Comparison of ENCODE assay signal across 7 mouse cellular contexts in genomic region chr11:6475867-6476484, GRCm38 (mm10). TPM values are rescaled to one million over a fixed set of nuclear protein-coding genes. Genes with fewer than 3 reads are reported as not detected.
DNase-seq lines count a peak whose midpoint lies in the region; ATAC-seq and TF ChIP-seq lines count a peak whose summit lies in the region.

Gene Purb, minus strand, starts transcription at chr11:6475917.

- TF ChIP-seq POLR2A in small intestine, adult 2 months (IDR thresholded peaks at IDR 0.05; ENCODE audit: low read depth, low read length), result peak; percentile 87

- no peaks in the 10 kb centered on the region for H3K9me3 ChIP-seq in embryonic facial prominence, embryonic 11.5 days (replicated peaks; ENCODE audit: control insufficient read depth, low read length)
- no peaks in the 10 kb centered on the region for H3K9me3 ChIP-seq in limb, embryonic 11.5 days (ENCODE audit: control insufficient read depth, low read length)
- H3K9me3 ChIP-seq in midbrain, embryonic 13.5 days, result no peaks in the 10 kb centered on the region

- peak; percentile 93 for ATAC-seq in embryonic facial prominence, embryonic 11.5 days (replicated peaks; ENCODE audit: insufficient number of reproducible peaks, low FRiP score, low TSS enrichment, low read depth)
- ATAC-seq in limb, embryonic 11.5 days (ENCODE audit: insufficient number of reproducible peaks, low FRiP score, low TSS enrichment, low read depth), result peak; percentile 94
- peak; percentile 96 for ATAC-seq in midbrain, embryonic 13.5 days

- peak within 1 kb of the TSS; percentile 97 for H3K27ac ChIP-seq in embryonic facial prominence, embryonic 11.5 days (replicated peaks; ENCODE audit: low read depth, low read length)
- peak within 1 kb of the TSS; percentile 93 for H3K27ac ChIP-seq in limb, embryonic 11.5 days (replicated peaks; ENCODE audit: low read depth, low read length)
- H3K27ac ChIP-seq in midbrain, embryonic 13.5 days, result peak within 1 kb of the TSS; percentile 96
- H3K27ac ChIP-seq in small intestine, adult 2 months (ENCODE audit: insufficient read depth, low read depth, low read length), result peak within 1 kb of the TSS; percentile 85

- H3K4me2 ChIP-seq in embryonic facial prominence, embryonic 11.5 days (ENCODE audit: low read depth, low read length), result peak within 1 kb of the TSS; percentile 66
- H3K4me2 ChIP-seq in limb, embryonic 11.5 days (ENCODE audit: low read depth, severe bottlenecking), result peak within 1 kb of the TSS; percentile 89
- H3K4me2 ChIP-seq in midbrain, embryonic 13.5 days (replicated peaks), result peak within 1 kb of the TSS; percentile 97

- under 1% methylated on average over 56 of the region's 76 CpGs for WGBS in embryonic facial prominence, embryonic 11.5 days
- WGBS in limb, embryonic 11.5 days, result under 1% methylated on average over 57 of the region's 76 CpGs
- under 1% methylated on average over 46 of the region's 76 CpGs for WGBS in midbrain, embryonic 13.5 days
- WGBS in small intestine, adult 2 months, result 8% methylated on average over 72 of the region's 76 CpGs

- H3K9ac ChIP-seq in embryonic facial prominence, embryonic 11.5 days (replicated peaks; ENCODE audit: low read length), result peak within 1 kb of the TSS; percentile 96
- peak within 1 kb of the TSS; percentile 86 for H3K9ac ChIP-seq in limb, embryonic 11.5 days (ENCODE audit: low read length)
- peak within 1 kb of the TSS; percentile 98 for H3K9ac ChIP-seq in midbrain, embryonic 13.5 days (replicated peaks)

- TF ChIP-seq CTCF in small intestine, adult 2 months (IDR thresholded peaks at IDR 0.05; ENCODE audit: extremely low read depth, insufficient read length, insufficient replicate concordance, low read depth, low read length), result no peak

- peak within 1 kb of the TSS; percentile 96 for H3K4me3 ChIP-seq in embryonic facial prominence, embryonic 11.5 days (ENCODE audit: low read depth, low read length)
- peak within 1 kb of the TSS; percentile 95 for H3K4me3 ChIP-seq in limb, embryonic 11.5 days (ENCODE audit: low read depth, low read length)
- peak within 1 kb of the TSS; percentile 99 for H3K4me3 ChIP-seq in midbrain, embryonic 13.5 days (replicated peaks)
- peak within 1 kb of the TSS; percentile 77 for H3K4me3 ChIP-seq in small intestine, adult 2 months (ENCODE audit: low read depth, low read length)

- peak; percentile 95 for DNase-seq in adrenal gland, postnatal 25 days
- DNase-seq in embryonic facial prominence, embryonic 11.5 days (ENCODE audit: low spot score), result peak; percentile 92
- DNase-seq in heart, adult 18-20 months, result peak; percentile 91 to 94
- peak; percentile 93 for DNase-seq in kidney, adult 18-20 months
- DNase-seq in limb, embryonic 11.5 days (ENCODE audit: low spot score), result peak; percentile 92

- H3K4me1 ChIP-seq in embryonic facial prominence, embryonic 11.5 days (ENCODE audit: control insufficient read depth, insufficient read depth, low read length), result no peaks in the 10 kb centered on the region
- H3K4me1 ChIP-seq in limb, embryonic 11.5 days (ENCODE audit: control insufficient read depth, insufficient read depth, low read length), result peaks cover 24% of the 10 kb centered on the region
- H3K4me1 ChIP-seq in midbrain, embryonic 13.5 days (replicated peaks), result peaks cover 37% of the 10 kb centered on the region
- H3K4me1 ChIP-seq in small intestine, adult 2 months (ENCODE audit: control insufficient read depth, insufficient read depth, insufficient read length, low read length), result peaks cover 5% of the 10 kb centered on the region; the same call in 1 of the 2 replicates

- no peaks in the 10 kb centered on the region for H3K27me3 ChIP-seq in embryonic facial prominence, embryonic 11.5 days (ENCODE audit: control insufficient read depth, insufficient read depth, low read length)
- no peaks in the 10 kb centered on the region for H3K27me3 ChIP-seq in limb, embryonic 11.5 days (ENCODE audit: control insufficient read depth, insufficient read depth, low read length)
- no peaks in the 10 kb centered on the region for H3K27me3 ChIP-seq in midbrain, embryonic 13.5 days
- H3K27me3 ChIP-seq in small intestine, adult 2 months (ENCODE audit: control insufficient read depth, insufficient read depth, low read length), result no peaks in the 10 kb centered on the region

- no peaks in the 10 kb centered on the region for H3K36me3 ChIP-seq in embryonic facial prominence, embryonic 11.5 days (replicated peaks; ENCODE audit: control insufficient read depth, insufficient read depth, low read depth, low read length)
- H3K36me3 ChIP-seq in limb, embryonic 11.5 days (ENCODE audit: control insufficient read depth, insufficient read depth, low read length), result peaks cover 3% of the 10 kb centered on the region; the same call in 1 of the 2 replicates
- no peaks in the 10 kb centered on the region for H3K36me3 ChIP-seq in midbrain, embryonic 13.5 days
- H3K36me3 ChIP-seq in small intestine, adult 2 months (ENCODE audit: control insufficient read depth, insufficient read depth, low read length), result peaks cover 8% of the 10 kb centered on the region

RNA-seq across cellular contexts. Expression of gene Purb, which starts in this region (rescaled TPM):
- total RNA-seq in adrenal gland, postnatal 25 days (2021), result 72.5 and 73.5 TPM in 2 replicates
- 14.8 and 15.8 TPM in 2 replicates for polyA plus RNA-seq in embryonic facial prominence, embryonic 11.5 days (2014; fragmentation: Nextera tagmentation; extraction: Ambion mirVana)
- total RNA-seq in heart, adult 18-20 months (2021), result 10 to 100 TPM; 29.5 to 31.0 TPM
- polyA plus RNA-seq in limb, embryonic 11.5 days (2014; fragmentation: Nextera tagmentation; extraction: Ambion mirVana), result 15.3 and 16.4 TPM in 2 replicates
- 12.7 and 13.9 TPM in 2 replicates for polyA plus RNA-seq in midbrain, embryonic 13.5 days (2015; fragmentation: Nextera tagmentation; extraction: Ambion mirVana)
- 4.2 and 7.0 TPM in 2 replicates for polyA plus RNA-seq in small intestine, adult 2 months (2012; rRNA removed)

Comparison
In these comparisons a context has a peak if more than half of its experiments do, and no peak if none do; other contexts are left out.
1. Peak in every context shown above with its lines: DNase-seq, ATAC-seq, H3K4me3 ChIP-seq and H3K27ac ChIP-seq.